Mouse (Mus musculus): Measurements from ENCODE around the gene Ascl4. TPM values are rescaled to one million over a fixed set of nuclear protein-coding genes. Genes with fewer than 3 reads are reported as not detected.

The Ascl4 gene
- total and polyA plus RNA-seq, 2 experiments from 2014 or later, result not detected

DNA sequence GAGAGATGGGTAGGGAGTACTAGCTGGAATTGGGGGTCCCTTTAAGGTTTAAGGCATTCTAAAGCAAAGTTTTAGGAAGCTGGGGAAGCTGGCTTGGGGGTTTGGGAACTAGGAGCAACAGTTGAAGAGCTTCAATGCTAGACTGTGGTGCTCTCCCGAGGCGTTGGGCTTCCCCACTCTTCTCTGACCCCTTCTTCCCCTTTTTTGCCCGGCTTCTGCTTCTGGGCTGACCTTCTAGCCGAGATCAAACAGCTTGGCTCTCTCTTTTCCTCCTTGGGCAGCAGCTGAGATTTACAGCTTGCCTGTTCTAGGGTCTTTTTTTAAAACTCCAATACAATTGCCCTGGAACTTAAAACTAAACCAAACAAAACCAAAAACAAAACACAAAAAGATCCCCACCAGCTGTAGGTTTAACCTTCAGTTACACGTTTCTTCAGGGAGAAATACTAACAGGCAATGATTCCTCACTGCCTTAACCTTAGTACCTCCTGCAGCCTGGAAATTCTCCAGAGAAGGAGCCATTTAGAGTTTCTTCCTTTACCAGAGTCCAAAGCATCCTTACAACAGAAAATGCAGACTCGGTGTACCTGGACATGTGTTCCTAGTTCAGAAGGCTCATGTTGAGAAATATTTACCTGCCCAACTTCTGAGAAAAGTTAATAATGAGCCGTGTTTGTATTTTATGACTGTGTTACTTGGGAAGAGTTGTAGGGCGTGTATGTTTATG lies 42.6 kb downstream of the Ascl4 start:
- Histone ChIP-seq H3K9ac (replicated peaks; ENCODE audit: low read depth, low read length) (no peak overlapping the region), H3K27me3 (ENCODE audit: control insufficient read depth, insufficient read depth, low read length) (no peaks in the 10 kb centered on the region), H3K4me2 (ENCODE audit: low read depth, low read length) (no peak overlapping the region), H3K36me3 (replicated peaks; ENCODE audit: control insufficient read depth, insufficient read depth, low read length) (no peaks in the 10 kb centered on the region), H3K4me3 (ENCODE audit: low read depth, low read length) (no peak overlapping the region), H3K9me3 (replicated peaks; ENCODE audit: control insufficient read depth, low read length) (no peaks in the 10 kb centered on the region), H3K27ac (ENCODE audit: low read depth) (no peak overlapping the region), H3K4me1 (ENCODE audit: control insufficient read depth, insufficient read depth) (no peaks in the 10 kb centered on the region)
- ATAC-seq (ENCODE audit: insufficient read depth, low read depth) (no peak), DNase-seq (ENCODE audit: low spot score) (no peak)
- TF ChIP-seq EP300 (IDR thresholded peaks at IDR 0.05; ENCODE audit: low read depth), result no peak
- no peak for TF ChIP-seq CTCF (IDR thresholded peaks at IDR 0.05; ENCODE audit: low read depth)
- WGBS, result 47% methylated on average over 8 of the region's 8 CpGs

DNA sequence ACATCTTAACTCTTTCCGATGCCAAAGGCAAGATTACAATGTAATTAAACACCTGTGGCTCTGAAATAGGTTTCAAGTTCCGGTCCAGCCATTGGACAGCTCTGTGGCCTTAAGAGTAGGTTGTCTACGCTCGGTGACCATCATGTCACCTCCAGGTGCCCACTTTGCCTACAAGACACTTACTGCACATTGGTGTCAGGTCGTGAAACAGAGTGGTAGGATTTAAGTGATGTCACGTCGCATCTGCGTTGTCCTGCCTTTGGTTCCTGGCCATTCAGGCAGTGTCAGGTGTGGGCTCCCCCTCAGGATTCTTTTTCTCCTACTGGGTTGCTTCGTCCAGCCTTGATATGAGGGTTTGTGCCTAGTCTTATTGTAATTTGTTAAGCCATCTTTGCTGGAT lies 44.3 kb downstream of the Ascl4 start:
- H3K36me3 ChIP-seq (replicated peaks; ENCODE audit: control insufficient read depth, insufficient read depth, low read length), result no peaks in the 10 kb centered on the region
- no peak for ATAC-seq (ENCODE audit: insufficient read depth, low read depth)
- H3K27me3 ChIP-seq (ENCODE audit: control insufficient read depth, insufficient read depth, low read length), result no peaks in the 10 kb centered on the region
- no peaks in the 10 kb centered on the region for H3K9me3 ChIP-seq (replicated peaks; ENCODE audit: control insufficient read depth, low read length)
- DNase-seq (ENCODE audit: low spot score), result no peak
- H3K9ac ChIP-seq (replicated peaks; ENCODE audit: low read depth, low read length), result no peak overlapping the region
- no peak overlapping the region for H3K4me3 ChIP-seq (ENCODE audit: low read depth, low read length)
- no peaks in the 10 kb centered on the region for H3K4me1 ChIP-seq (ENCODE audit: control insufficient read depth, insufficient read depth)
- no peak for TF ChIP-seq CTCF (IDR thresholded peaks at IDR 0.05; ENCODE audit: low read depth)
- no peak for TF ChIP-seq EP300 (IDR thresholded peaks at IDR 0.05; ENCODE audit: low read depth)
- no peak overlapping the region for H3K4me2 ChIP-seq (ENCODE audit: low read depth, low read length)
- 87% methylated on average over 9 of the region's 9 CpGs for WGBS
- H3K27ac ChIP-seq (ENCODE audit: low read depth), result no peak overlapping the region

DNA sequence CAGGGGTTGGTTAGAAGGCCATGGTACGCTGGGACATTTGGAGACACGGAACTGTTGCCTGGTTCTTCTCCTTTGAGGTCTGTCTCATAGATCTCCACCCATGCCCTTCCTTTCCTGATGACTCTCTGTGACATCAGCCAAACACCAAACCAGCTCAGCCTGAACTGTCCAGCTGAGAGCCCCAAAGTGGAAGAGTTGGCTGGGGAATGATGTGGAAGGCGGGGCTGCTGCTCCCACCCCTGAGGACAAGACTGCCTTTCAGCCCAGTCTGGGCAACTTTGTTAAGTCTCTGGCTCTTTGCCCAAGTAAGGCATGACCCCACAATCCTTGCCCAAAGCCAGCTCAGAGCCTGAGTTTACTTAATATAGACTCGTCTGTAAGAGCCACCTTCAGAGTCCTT lies 45.4 kb downstream of the Ascl4 start:
- ATAC-seq (ENCODE audit: insufficient read depth, low read depth) (no peak), DNase-seq (ENCODE audit: low spot score) (no peak)
- no peak overlapping the region for H3K4me3 ChIP-seq (ENCODE audit: low read depth, low read length)
- no peaks in the 10 kb centered on the region for H3K27me3 ChIP-seq (ENCODE audit: control insufficient read depth, insufficient read depth, low read length)
- TF ChIP-seq EP300 (IDR thresholded peaks at IDR 0.05; ENCODE audit: low read depth), result no peak
- no peak for TF ChIP-seq CTCF (IDR thresholded peaks at IDR 0.05; ENCODE audit: low read depth)
- H3K4me1 ChIP-seq (ENCODE audit: control insufficient read depth, insufficient read depth), result no peaks in the 10 kb centered on the region
- WGBS, result 61% methylated on average over 4 of the region's 4 CpGs
- no peak overlapping the region for H3K9ac ChIP-seq (replicated peaks; ENCODE audit: low read depth, low read length)
- H3K4me2 ChIP-seq (ENCODE audit: low read depth, low read length), result no peak overlapping the region
- no peak overlapping the region for H3K27ac ChIP-seq (ENCODE audit: low read depth)
- H3K36me3 ChIP-seq (replicated peaks; ENCODE audit: control insufficient read depth, insufficient read depth, low read length), result no peaks in the 10 kb centered on the region
- no peaks in the 10 kb centered on the region for H3K9me3 ChIP-seq (replicated peaks; ENCODE audit: control insufficient read depth, low read length)

DNA sequence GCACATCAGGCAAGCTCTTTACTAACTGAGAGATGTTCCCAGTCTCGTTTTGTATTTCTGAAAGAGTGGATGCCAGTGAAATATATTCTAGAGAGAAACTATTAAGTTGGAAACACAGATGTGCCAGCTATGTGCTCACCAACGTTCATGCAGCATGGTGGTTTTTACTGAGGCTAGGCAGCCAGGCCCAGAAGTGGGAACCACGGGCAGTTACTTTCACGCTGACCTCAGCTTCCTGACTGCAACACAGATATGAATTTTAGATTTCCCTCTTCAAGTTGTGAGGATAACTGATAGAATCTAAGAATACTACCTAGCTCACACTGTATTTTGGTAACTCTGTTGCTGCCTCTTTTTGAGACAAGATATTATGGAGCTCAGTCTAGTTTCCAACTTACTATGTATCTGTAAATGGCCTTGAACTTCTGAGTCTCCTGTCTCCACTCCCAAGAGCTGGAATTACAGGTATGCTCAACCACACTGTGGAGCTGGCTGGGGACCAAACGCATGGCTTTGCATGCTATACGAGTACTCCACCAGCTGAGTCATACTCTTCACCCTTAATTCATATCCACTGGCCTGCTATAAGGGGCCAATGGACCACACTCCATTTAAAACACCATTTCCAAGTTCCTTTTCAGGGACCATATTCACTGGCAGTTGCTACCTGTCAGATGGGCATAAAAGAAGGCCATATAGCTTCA lies 62.1 kb downstream of the Ascl4 start:
- Histone ChIP-seq H3K9ac (replicated peaks; ENCODE audit: low read depth, low read length) (no peak overlapping the region), H3K27ac (ENCODE audit: low read depth) (no peak overlapping the region), H3K9me3 (replicated peaks; ENCODE audit: control insufficient read depth, low read length) (no peaks in the 10 kb centered on the region), H3K27me3 (ENCODE audit: control insufficient read depth, insufficient read depth, low read length) (no peaks in the 10 kb centered on the region), H3K4me2 (ENCODE audit: low read depth, low read length) (no peak overlapping the region), H3K4me3 (ENCODE audit: low read depth, low read length) (no peak overlapping the region), H3K4me1 (ENCODE audit: control insufficient read depth, insufficient read depth) (no peaks in the 10 kb centered on the region), H3K36me3 (replicated peaks; ENCODE audit: control insufficient read depth, insufficient read depth, low read length) (no peaks in the 10 kb centered on the region)
- WGBS, result 54% methylated on average over 6 of the region's 6 CpGs
- ATAC-seq (ENCODE audit: insufficient read depth, low read depth) (no peak), DNase-seq (ENCODE audit: low spot score) (no peak)
- TF ChIP-seq CTCF (IDR thresholded peaks at IDR 0.05; ENCODE audit: low read depth) (no peak), EP300 (IDR thresholded peaks at IDR 0.05; ENCODE audit: low read depth) (no peak)

DNA sequence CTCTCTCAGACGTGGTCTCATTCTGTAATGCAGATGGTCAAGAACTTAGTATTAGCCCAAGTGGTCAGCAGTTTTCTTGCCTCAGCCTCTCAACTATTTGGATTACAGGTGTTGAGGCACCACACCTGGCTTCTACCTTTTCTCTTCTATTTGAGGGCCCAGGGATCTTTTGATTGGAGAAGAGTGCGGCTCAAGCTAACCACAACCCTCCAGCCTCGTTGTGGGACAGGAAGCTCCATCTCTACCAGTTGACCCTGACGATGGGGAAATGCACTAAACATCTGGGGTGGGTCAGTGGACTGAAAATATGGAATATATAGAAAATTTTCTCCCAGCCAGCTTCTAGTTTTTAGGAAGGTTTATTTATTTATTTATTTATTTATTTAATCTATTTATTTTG lies 64.9 kb downstream of the Ascl4 start:
- no peak overlapping the region for H3K27ac ChIP-seq (ENCODE audit: low read depth)
- 69% methylated on average over 4 of the region's 4 CpGs for WGBS
- H3K27me3 ChIP-seq (ENCODE audit: control insufficient read depth, insufficient read depth, low read length), result no peaks in the 10 kb centered on the region
- no peaks in the 10 kb centered on the region for H3K36me3 ChIP-seq (replicated peaks; ENCODE audit: control insufficient read depth, insufficient read depth, low read length)
- no peaks in the 10 kb centered on the region for H3K4me1 ChIP-seq (ENCODE audit: control insufficient read depth, insufficient read depth)
- ATAC-seq (ENCODE audit: insufficient read depth, low read depth) (no peak), DNase-seq (ENCODE audit: low spot score) (no peak)
- H3K9me3 ChIP-seq (replicated peaks; ENCODE audit: control insufficient read depth, low read length), result no peaks in the 10 kb centered on the region
- TF ChIP-seq CTCF (IDR thresholded peaks at IDR 0.05; ENCODE audit: low read depth), result no peak
- H3K4me2 ChIP-seq (ENCODE audit: low read depth, low read length), result no peak overlapping the region
- H3K9ac ChIP-seq (replicated peaks; ENCODE audit: low read depth, low read length), result no peak overlapping the region
- H3K4me3 ChIP-seq (ENCODE audit: low read depth, low read length), result no peak overlapping the region
